Mouse (Mus musculus) liver, adult 2 months (tissue): ENCODE measurements at regions not wholly inside any gene's neighbourhood (a gene's known extent, or its start where the extent isn't known, plus 50 kb on each side); places are given as distances from the start of the nearest gene placed in this dataset.

Experiments used
- DNase-seq: peaks from one replicate; pipeline ENCODE4 v3.0.0-alpha.2; 2011; ENCODE audit warnings: low read depth, low spot score; ENCODE audit errors: extremely low read depth
- H3K27ac ChIP-seq: fragments of 200-500 bp; replicated peaks from 2 replicates; pipeline ENCODE4 v1.5.1; 2012; ENCODE audit warnings: low read depth, mild to moderate bottlenecking, control low read depth, inconsistent platforms, low read length; ENCODE audit not compliant: insufficient read depth
- H3K27me3 ChIP-seq: fragments of 200-500 bp; 2 replicates; pipeline ENCODE4 v1.6.1; 2012; ENCODE audit warnings: mild to moderate bottlenecking, moderate library complexity, low read length, inconsistent platforms; ENCODE audit not compliant: control insufficient read depth, insufficient read depth
- H3K36me3 ChIP-seq: fragments of 200-500 bp; 2 replicates; pipeline ENCODE4 v1.6.1; 2012; ENCODE audit warnings: low read length, inconsistent platforms; ENCODE audit not compliant: control insufficient read depth, insufficient read depth
- H3K4me1 ChIP-seq: fragments of 200-500 bp; 2 replicates; pipeline ENCODE4 v1.6.1; 2011; ENCODE audit warnings: low read length; ENCODE audit not compliant: control insufficient read depth, insufficient read depth
- H3K4me3 ChIP-seq: fragments of 200-500 bp; 2 replicates; pipeline ENCODE4 v1.5.1; 2011; ENCODE audit warnings: low read depth, mild to moderate bottlenecking, control low read depth, low read length, moderate library complexity; ENCODE audit not compliant: insufficient read depth
- H3K79me2 ChIP-seq: fragments of 200-500 bp; 2 replicates; pipeline ENCODE4 v1.6.1; 2012; ENCODE audit warnings: inconsistent platforms, mild to moderate bottlenecking, low read length, moderate library complexity; ENCODE audit not compliant: control insufficient read depth, insufficient read depth
- H3K9ac ChIP-seq: fragments of 200-500 bp; 2 replicates; pipeline ENCODE4 v1.6.1; 2012; ENCODE audit warnings: low read depth, mild to moderate bottlenecking, control low read depth, inconsistent platforms, low read length
- CTCF ChIP-seq: fragments of 200-500 bp; IDR thresholded peaks from 2 replicates; pipeline ENCODE4 v1.5.1; 2011; ENCODE audit warnings: low read depth, low read length, control low read depth
- POLR2A ChIP-seq: fragments of 200-500 bp; IDR thresholded peaks from 2 replicates; pipeline ENCODE4 v1.6.1; 2011; ENCODE audit warnings: low read length, control low read depth; ENCODE audit not compliant: insufficient read depth; ENCODE audit errors: extremely low read depth
- whole genome bisulfite sequencing: fragments of 180-500 bp; shearing (Covaris S2); methylation state at CpG from one replicate; pipeline ENCODE4 v1.1.7; 2018; 5-methylcytosine and 5-hydroxymethylcytosine counted together

DNA sequence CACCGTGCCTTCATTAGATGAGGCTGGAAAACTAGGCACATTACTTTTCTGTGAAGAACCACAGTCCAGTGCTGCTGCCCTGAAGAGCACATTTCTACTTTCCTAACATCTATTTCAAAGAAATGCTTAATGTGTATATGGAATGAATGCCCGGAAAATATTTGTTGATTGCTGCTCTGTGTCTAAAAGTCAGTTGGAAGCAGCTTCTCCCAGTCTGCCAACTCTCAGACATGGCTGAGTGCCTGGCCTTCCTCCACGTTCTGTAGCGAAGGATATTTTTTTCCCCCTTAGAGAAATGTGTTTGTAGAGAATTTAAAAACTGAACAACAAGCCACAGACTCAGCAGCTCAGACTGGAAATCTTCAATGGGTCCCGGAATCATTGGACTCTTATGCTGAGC lies 576.4 kb upstream of the Arid1b start:
- H3K27me3 ChIP-seq: no peaks in the 10 kb centered on the region
- H3K4me3 ChIP-seq: no peak overlapping the region
- H3K27ac ChIP-seq: no peak overlapping the region
- H3K36me3 ChIP-seq: no peaks in the 10 kb centered on the region
- no peaks in the 10 kb centered on the region for H3K79me2 ChIP-seq
- no peaks in the 10 kb centered on the region for H3K4me1 ChIP-seq
- no peak for TF ChIP-seq POLR2A
- TF ChIP-seq CTCF: no peak
- H3K9ac ChIP-seq: no peak overlapping the region
- WGBS: 64% methylated on average over 5 of the region's 5 CpGs
- peak; percentile 74 for DNase-seq

DNA sequence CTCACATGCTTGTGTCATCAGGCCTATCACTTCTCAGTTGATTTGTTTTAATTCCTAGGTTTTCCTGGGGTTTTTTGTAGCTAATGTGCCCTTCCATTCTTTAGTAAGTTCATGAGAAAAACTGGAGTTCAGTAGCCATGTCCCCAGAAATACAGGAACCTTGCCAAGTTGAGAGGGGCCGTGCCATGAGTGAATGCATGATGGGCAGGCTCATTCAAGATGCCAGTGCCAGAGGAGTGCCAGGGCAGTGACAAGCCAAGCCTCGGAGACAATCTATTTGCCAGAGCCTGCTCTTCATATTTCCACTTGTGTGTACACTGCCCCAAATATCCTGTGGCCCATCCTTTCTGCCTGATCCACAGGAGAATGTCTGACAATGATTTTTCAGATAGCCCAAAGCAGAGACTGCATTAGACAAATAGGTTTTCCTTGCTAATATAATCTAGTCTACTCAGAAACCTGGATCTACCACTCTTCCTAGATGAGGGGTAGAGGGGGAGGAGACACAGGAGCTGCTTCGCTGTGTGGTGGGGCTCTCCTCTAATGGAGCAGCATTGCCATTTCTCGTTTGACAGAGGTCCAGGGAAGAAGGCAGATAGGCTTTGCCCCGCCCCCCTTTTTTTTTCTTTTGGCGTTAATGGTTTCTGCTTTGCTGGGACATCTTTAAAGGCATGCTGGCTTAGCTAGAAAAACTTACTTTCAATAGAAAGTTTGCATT lies 569.5 kb upstream of the Arid1b start:
- Histone ChIP-seq H3K79me2 (no peaks in the 10 kb centered on the region), H3K9ac (no peak overlapping the region), H3K36me3 (no peaks in the 10 kb centered on the region), H3K4me1 (no peaks in the 10 kb centered on the region), H3K27ac (no peak overlapping the region), H3K4me3 (no peak overlapping the region), H3K27me3 (no peaks in the 10 kb centered on the region)
- TF ChIP-seq POLR2A (no peak), CTCF (no peak)
- WGBS: 54% methylated on average over 6 of the region's 6 CpGs
- DNase-seq: no peak

DNA sequence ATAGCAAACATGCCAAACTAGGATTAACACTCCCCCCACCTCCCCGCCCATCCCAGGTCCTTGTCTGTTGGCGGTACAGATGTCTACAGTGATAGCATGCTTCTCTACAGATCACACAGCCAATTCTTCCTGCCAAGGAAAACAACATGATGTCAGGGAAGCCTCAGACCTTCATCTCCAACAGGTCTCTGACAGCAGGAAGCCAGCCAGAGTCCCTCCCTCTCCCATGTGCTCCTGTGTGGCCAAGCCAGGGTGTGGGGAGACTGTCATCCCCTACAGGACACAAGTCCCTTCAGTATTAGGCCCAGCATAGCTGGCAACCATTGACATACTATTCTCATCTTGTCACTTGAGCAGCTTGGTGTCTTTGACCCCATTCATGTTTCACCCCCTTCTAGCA lies 568.8 kb upstream of the Arid1b start:
- DNase-seq: peak; percentile 81
- no peaks in the 10 kb centered on the region for H3K79me2 ChIP-seq
- no peak overlapping the region for H3K4me3 ChIP-seq
- no peaks in the 10 kb centered on the region for H3K27me3 ChIP-seq
- no peaks in the 10 kb centered on the region for H3K4me1 ChIP-seq
- H3K36me3 ChIP-seq: no peaks in the 10 kb centered on the region
- H3K9ac ChIP-seq: no peak overlapping the region
- H3K27ac ChIP-seq: no peak overlapping the region
- no peak for TF ChIP-seq CTCF
- TF ChIP-seq POLR2A: no peak
- 35% methylated on average over 2 of the region's 2 CpGs for WGBS

DNA sequence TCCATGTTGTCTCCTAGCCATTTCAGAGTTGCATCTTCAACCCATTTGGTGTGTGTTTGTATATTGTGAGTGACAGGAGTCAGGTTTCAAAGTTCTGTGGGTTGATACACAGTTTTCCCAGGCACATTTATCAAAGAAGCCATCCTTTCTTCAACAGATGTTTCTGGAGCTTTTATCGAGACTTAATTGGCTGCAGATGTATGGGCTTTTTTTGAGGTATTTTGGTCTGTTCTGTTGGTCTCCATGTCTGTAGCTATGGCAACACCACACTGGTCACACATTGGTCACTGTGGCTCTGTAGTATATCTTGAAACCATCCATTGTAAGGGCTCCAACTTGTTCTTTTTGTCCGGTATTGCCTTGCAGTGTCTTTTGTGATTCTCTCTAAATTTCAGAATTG lies 565.1 kb upstream of the Arid1b start:
- H3K27me3 ChIP-seq: no peaks in the 10 kb centered on the region
- H3K4me1 ChIP-seq: no peaks in the 10 kb centered on the region
- no peaks in the 10 kb centered on the region for H3K36me3 ChIP-seq
- H3K27ac ChIP-seq: no peak overlapping the region
- H3K9ac ChIP-seq: no peak overlapping the region
- H3K79me2 ChIP-seq: no peaks in the 10 kb centered on the region
- DNase-seq: no peak
- TF ChIP-seq CTCF (no peak), POLR2A (no peak)
- H3K4me3 ChIP-seq: no peak overlapping the region
- WGBS: 78% methylated on average over 2 of the region's 2 CpGs

DNA sequence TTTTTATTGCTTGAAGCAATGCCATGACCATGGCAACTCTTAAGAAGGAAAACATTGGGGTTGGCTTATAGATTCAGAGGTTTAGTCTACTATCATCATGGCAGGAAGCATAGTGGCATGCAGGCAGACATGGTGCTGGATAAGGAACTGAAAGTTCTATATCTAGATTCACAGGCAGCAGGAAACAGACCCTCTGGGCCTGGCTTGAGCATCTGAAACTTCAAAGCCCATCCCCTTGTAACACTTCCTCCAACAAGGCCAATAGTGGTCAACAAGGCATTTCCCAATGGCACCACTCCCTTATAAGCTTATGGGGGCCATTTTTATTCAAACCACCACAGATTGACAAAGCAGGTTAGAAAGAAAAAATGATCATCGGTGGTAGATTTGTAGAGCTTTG lies 548.5 kb upstream of the Arid1b start:
- TF ChIP-seq CTCF: no peak
- TF ChIP-seq POLR2A: no peak
- H3K79me2 ChIP-seq: no peaks in the 10 kb centered on the region
- no peaks in the 10 kb centered on the region for H3K4me1 ChIP-seq
- H3K36me3 ChIP-seq: no peaks in the 10 kb centered on the region
- DNase-seq: no peak
- WGBS: 92% methylated on average over 1 of the region's 1 CpGs
- H3K27ac ChIP-seq: no peak overlapping the region
- no peak overlapping the region for H3K9ac ChIP-seq
- H3K27me3 ChIP-seq: no peaks in the 10 kb centered on the region
- H3K4me3 ChIP-seq: no peak overlapping the region

DNA sequence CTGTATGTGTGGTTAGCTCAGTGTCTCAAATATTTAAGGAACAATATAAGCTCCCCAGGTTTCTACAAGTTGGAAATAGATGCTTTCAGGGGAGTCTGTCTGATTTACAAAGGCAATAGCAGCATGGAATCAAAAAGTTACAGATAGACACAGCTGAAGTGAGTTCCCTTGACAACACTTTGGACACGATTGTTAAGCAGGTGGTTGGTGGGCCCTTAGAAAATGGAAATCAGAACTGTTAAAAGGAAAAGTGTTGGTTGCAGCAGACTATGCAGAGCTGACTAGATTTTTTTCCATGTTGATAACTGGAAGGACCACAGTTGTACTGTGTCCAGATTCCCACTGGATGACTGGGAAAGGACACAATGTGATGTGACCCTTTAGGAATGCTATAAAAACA lies 536.6 kb upstream of the Arid1b start:
- no peak overlapping the region for H3K4me3 ChIP-seq
- no peaks in the 10 kb centered on the region for H3K79me2 ChIP-seq
- DNase-seq: no peak
- no peak overlapping the region for H3K27ac ChIP-seq
- WGBS: 72% methylated on average over 1 of the region's 1 CpGs
- H3K27me3 ChIP-seq: no peaks in the 10 kb centered on the region
- TF ChIP-seq POLR2A: no peak
- TF ChIP-seq CTCF: no peak
- no peak overlapping the region for H3K9ac ChIP-seq
- H3K36me3 ChIP-seq: no peaks in the 10 kb centered on the region
- no peaks in the 10 kb centered on the region; the same call in 1 of the 2 replicates for H3K4me1 ChIP-seq
